Mouse (Mus musculus): ENCODE measurements around the gene Sult1a1.
A peak's percentile ranks its signal among the peaks of the same experiment; 100 is the strongest.
"Not testable (repeated sequence)": the region's sequence is repeated elsewhere in the genome, so short reads cannot be mapped to it uniquely, and the experiment has no call there.

Gene Sult1a1

GRCm38 (mm10) chr7:126697838-126698237 is 21.6 kb upstream of the Sult1a1 start:
- no peak for DNase-seq (ENCODE audit: low read depth in 1 of 2, low spot score in 2 of 2)

DNA sequence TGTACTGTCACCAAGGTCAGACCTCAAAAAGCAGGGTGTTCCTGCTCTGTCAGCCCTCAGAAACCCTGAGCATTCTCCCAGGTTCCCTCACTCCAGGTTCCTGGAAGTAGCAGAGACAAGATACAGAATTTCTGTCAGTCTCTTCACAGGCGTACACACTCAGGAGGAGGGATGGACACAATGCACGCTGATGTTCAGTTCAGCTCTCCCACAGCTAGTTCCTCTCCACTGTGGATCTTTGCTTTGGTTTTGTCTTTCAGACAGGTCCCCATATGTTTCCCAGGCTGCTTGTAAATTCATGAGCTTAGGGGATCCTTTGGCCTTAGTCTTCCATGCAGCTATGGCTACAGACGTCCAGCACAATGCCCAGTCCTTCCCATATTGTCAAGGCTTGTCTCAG is 20.7 kb upstream of the Sult1a1 start:
- no peak for DNase-seq (ENCODE audit: low read depth in 1 of 2, low spot score in 2 of 2)

DNA sequence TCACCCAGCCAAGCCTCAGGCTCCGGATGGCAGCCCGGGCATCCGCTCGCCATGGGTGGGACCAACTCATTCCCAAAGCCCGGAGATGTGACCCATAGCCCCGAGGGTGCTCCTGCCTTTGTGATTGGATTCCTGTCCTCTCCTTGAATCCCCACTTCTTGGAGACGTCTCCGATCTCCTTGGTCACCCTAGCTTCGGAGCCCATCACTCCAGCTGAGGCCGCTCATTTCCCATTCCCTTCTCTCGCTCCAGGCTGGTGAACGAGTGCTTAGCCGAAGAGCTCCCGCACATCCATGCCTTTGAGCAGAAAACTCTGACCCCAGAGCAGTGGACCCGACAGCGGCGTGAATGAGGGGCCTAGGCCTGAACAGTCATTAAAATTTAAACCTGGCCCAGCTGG is 20.1 kb upstream of the Sult1a1 start:
- DNase-seq (ENCODE audit: low read depth in 1 of 2, low spot score in 2 of 2): no peak

- DNase-seq (ENCODE audit: low read depth in 1 of 2, low spot score in 2 of 2): peak; percentile 86 to 92
Observed at GRCm38 (mm10) chr7:126695631-126696207, 19.5 kb upstream of the Sult1a1 start, which contains the start of gene Slx1b. TSS of gene Slx1b (minus strand) at chr7:126695784.

DNA sequence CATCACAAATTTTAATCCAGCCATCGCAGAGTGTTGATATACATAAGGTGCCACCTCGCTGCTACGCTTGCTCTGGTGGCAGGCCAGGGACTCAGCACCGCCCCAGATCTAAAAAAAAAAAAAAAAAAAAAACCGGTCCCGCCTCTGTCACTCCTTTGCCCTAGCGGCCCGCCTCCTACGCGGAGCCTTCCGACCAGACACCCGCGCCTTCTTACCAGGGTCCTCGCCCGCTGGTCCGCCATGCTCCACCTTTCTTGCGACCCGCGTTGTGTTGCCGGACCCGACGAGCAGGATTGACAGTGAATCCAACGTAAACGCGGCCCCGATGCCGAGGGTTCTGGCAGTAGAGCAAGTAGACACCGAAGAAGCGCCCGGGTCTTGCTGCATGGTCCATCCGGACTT is 19.0 kb upstream of the Sult1a1 start, which contains the start of gene Bola2:
Gene Bola2 (plus strand): TSS at position 192 of the 402 bp plus-strand sequence.
- DNase-seq (ENCODE audit: low read depth in 1 of 2, low spot score in 2 of 2): peak in 1 of 2 experiments; percentile 70

DNA sequence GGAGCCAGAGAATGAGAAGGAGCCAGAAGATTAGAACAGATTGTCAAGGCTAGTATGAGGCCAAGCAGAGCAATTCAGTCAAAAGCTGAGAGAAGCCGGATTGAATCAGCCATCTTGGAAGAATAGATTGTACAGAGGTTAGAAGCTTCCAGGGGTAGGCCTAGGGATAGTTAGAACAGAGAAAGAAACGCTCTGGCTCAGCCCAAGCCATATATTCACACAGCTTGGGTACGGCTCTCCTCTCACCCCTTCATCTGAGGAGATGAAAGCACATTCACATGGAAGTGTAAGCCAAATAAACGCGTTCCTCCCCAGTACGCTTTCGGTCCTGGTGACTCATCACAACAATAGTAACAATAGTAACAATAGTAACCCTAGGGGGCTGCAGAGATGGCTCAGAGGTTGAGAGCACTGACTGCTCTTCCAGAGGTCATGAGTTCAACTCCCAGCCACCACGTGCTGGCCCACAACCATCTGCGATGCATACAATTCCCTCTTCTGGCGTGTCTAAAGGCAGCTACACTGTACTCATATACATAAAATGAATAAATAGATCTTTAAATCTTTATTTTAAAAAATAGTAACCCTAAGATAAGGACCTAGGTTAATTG is 18.3 kb upstream of the Sult1a1 start:
- no peak for DNase-seq (ENCODE audit: low read depth in 1 of 2, low spot score in 2 of 2)

DNA sequence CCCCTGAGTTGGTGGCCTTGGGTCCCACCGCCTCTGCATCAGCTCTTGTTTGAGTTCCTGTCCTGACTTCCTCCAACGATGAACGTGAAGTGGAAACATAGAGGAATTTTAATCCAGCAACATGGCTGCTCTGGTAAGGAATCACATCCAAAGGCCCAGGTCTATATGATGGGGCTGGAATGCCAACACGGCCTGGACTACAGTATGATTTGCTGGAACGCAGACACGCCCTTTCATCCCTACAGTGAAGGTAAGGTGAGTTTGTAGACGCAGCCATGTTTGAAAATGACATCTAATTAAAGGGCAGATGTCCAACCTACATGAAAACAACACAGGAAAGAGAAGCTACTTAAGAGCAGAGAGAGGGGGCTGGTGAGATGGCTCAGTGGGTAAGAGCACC is 17.5 kb upstream of the Sult1a1 start:
- no peak for DNase-seq (ENCODE audit: low read depth in 1 of 2, low spot score in 2 of 2)

GRCm38 (mm10) chr7:126693256-126693655 is 17.0 kb upstream of the Sult1a1 start:
- DNase-seq (ENCODE audit: low read depth in 1 of 2, low spot score in 2 of 2): peak; percentile 59 to 78

- DNase-seq (ENCODE audit: low read depth in 1 of 2, low spot score in 2 of 2): no peak
Observed at GRCm38 (mm10) chr7:126692426-126692825, 16.2 kb upstream of the Sult1a1 start.

GRCm38 (mm10) chr7:126691676-126692075 is 15.4 kb upstream of the Sult1a1 start:
- DNase-seq (ENCODE audit: low read depth in 1 of 2, low spot score in 2 of 2): no peak

- no peak for DNase-seq (ENCODE audit: low read depth in 1 of 2, low spot score in 2 of 2)
Observed at GRCm38 (mm10) chr7:126690737-126691136, 14.5 kb upstream of the Sult1a1 start.

- DNase-seq (ENCODE audit: low read depth in 1 of 2, low spot score in 2 of 2): no peak
Observed at GRCm38 (mm10) chr7:126689021-126689420, 12.8 kb upstream of the Sult1a1 start.

- not testable (repeated sequence) for DNase-seq (ENCODE audit: low read depth in 1 of 2, low spot score in 2 of 2)
Observed at GRCm38 (mm10) chr7:126688156-126688555, 11.9 kb upstream of the Sult1a1 start.

DNA sequence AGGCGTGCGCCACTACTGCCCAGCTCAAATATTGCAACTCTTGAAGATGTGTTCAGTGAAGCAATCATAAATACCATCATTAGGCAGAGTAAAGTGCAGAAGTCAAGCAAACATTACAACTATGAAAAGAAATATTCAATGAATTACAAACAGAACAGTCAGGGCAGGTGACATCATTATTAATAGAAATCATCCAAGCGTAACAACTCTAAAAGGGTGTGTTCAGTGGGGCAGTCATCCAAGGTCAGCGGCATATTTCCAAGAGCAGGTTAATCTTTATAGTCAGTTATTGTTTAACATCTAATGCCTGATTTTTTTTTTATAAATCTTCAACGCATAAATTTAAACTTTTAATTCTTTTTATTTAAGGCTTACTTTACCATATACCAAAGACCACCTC is 5.0 kb upstream of the Sult1a1 start:
- DNase-seq (ENCODE audit: low read depth in 1 of 2, low spot score in 2 of 2): no peak

GRCm38 (mm10) chr7:126679683-126680082 is 3.5 kb upstream of the Sult1a1 start:
- DNase-seq (ENCODE audit: low read depth in 1 of 2, low spot score in 2 of 2): no peak

- DNase-seq (ENCODE audit: low read depth in 1 of 2, low spot score in 2 of 2): no peak
Observed at GRCm38 (mm10) chr7:126678545-126679341, 2.5 kb upstream of the Sult1a1 start.

GRCm38 (mm10) chr7:126676631-126677220 is 494 bp upstream of the Sult1a1 start:
- no peak for DNase-seq (ENCODE audit: low read depth in 1 of 2, low spot score in 2 of 2)

DNA sequence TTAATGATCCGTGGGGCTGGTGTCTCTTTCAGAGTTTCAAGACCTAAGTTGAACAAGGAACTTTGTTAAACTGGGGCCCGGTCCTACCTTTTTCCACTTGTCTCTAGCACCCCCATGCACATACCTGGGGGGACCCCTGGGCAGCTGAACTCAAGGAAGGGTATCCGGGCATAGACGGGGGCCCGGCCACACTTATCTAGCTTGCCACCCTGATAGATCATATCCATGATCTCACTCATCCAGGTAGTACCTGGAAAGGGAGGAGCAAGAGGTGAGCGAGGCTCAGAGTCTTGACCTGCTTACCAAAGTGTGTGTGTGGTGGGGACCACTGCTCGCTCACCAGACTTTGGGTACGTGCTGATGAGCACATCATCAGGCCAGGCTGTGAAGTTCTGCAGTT is 1.1 kb downstream of the Sult1a1 start:
- no peak for DNase-seq (ENCODE audit: low read depth in 1 of 2, low spot score in 2 of 2)

DNA sequence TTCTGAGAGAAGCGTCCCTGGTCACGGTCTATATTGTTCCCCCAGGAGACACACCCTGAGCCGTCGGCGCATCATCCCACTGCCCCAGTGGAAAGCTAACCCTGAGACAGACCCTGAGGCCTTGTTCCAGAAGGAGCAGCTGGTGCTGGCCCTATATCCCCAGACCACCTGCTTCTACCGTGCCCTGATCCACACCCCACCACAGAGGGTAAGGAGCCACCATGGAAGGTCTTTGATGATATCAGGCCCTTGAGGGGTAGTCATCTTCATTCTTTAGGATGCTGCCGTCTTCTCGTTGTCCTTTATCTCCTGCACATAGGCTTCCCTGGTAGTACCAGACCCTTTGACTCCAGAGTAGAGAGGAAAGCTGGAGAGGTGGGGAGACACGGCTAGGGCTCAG is 4.1 kb downstream of the Sult1a1 start:
- no peak for DNase-seq (ENCODE audit: low read depth in 1 of 2, low spot score in 2 of 2)

GRCm38 (mm10) chr7:126670152-126670551 is 6.1 kb downstream of the Sult1a1 start:
- DNase-seq (ENCODE audit: low read depth in 1 of 2, low spot score in 2 of 2): no peak

GRCm38 (mm10) chr7:126668452-126668851 is 7.8 kb downstream of the Sult1a1 start:
- no peak for DNase-seq (ENCODE audit: low read depth in 1 of 2, low spot score in 2 of 2)

All from monocyte, adult 2 months (primary cell).